Mouse (Mus musculus) mesoderm, embryonic 11.5 days (tissue): ENCODE measurements around the gene Txnrd2.

Source experiments
- DNase-seq: peaks from one replicate; pipeline ENCODE4 v3.0.0-alpha.2; 2012; ENCODE audit warnings: low read depth, low spot score

Txnrd2 gene

DNA sequence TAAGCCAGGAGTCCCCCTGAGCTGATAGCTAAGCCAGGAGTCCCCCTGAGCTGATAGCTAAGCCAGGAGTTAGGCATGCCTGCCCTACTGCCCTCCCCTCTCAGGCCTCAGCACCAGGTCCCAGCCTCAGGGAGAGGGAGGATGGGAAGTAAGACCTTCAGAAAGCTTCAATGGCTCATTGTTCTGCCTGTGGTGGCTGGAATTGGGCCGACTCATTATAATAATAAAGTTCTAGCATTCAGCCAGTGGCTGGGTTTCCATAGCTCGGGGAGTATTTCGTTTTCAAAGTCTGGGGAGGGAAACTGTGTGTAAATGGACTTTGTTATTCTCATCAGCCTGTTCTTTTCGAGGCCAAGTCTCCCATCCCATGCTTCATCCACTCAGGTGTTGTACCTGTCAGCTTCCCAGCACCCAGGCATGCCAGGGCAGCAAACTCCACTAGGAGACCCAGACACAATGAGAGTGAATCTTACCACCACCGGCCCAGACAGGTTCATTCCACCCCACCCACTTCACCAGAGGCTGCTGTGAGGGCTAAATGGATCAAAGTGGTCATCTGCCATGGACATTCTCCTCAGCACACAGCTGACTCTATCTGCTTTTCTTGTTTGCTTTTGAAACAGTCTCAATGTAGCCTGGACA, 58.7 kb downstream of the Txnrd2 start:
- no peak for DNase-seq

DNA sequence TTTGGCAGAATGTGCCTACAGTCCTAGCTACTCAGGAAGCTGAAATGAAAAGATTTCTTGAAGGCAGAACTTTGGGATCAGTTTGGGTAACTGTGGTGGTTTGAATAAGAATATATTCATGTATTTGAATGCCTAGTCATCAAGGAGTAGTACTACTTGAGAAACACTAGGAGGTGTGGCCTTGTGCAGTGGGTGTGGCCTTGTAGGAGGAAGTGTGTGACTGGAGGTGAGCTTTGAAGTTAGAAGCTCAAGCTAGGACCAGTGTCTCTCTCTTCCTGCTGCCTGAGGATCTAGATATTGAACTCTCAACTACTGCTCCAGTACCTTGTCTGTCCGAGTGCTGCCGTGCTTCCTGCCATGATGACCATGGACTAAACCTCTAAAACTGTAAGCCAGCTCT, 59.9 kb downstream of the Txnrd2 start:
- DNase-seq, result no peak

DNA sequence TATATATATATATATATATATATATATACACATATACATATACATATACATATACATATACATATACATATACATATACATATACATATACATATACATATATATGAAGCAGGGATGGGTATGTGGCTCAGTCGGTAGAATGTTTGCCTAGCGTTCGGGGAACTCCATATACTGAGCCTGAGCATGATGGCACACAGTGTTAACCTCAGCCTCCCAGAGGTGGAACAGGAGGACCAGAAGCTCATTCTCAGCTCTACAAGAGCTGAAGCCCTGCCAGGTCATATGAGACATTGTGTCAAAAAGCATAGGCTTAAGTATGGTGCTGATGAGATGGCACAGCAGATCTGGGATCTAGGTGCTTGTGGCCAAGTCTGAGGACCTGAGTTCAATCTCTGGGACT, 64.1 kb downstream of the Txnrd2 start:
- DNase-seq, result no peak

DNA sequence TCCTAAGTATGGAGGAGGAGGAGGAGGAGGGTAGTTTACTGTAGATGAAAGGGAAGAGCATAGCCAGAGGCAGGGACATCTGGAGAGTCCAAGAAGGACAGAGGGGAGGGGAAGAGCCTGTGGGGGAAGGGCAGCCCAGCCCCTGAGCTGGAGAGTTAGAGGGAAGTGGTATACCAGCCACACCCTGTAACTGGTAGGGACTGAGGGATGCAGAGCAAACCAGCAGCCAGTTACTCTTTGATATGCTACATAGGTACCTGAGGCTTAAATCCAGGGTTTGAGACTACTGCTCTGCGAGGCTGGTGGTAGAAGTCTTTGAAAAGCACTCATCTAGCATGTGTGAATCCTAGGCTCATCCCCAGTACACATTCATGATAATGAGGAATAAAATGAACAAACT, 64.7 kb downstream of the Txnrd2 start:
- DNase-seq, result no peak

DNA sequence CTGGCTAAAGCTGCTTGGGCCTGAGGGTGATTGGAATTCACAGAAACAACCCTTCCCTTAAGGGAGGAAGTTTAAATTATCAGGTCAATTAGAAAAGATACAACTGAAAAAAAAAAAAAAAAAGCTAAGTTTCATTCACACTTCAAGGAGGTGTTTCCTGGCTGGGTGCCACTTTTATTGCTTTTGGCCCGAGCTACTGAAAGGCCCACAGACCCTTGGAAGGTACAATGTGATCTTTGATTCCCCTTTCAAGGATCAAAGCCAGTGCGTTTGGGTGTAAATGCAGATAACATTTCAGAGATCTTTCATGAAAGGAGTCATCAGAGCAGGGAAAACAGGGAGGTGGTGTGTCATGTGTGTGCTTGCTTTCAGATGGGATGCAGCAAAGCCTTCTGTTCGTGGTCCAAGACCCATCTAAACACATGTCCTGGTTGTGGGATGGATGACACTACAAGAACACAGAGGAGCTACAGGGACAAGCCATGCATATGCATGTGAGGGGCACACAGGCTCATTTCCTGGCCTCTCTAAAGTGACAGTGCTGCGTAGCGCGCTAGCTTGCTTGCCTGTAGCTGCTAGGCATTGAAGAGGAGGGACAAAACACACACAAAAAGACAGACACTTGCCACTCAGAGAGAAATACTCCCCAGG, 71.8 kb downstream of the Txnrd2 start:
- DNase-seq, result no peak

DNA sequence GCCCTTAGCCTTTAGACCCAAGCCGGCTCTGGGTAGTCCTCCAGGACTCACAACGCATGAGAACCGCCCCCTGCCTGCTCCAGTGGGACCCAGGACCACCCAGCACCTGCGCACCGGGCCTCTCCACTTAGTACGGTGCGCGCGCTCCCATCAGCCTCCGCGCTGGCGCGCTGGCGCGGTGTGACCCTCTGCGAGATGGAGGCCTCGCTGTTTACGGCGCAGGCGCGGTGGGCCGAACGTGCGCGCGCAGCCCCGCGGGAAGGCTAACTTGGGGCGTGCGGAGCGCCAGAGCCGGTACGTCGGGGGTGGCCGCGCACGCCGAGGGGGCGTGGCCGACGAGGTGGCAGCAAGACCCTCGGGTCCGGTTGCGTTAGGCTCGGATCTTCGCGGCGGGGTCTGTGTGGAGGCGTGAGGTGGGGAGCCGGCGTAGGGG, 72.4 kb downstream of the Txnrd2 start, which contains the start of the genes Gnb1l and Rtl10:
Gene Gnb1l (plus strand): TSS at position 156 of the 433 bp plus-strand sequence.
Gene Rtl10 (plus strand): TSS at position 344 of the 433 bp plus-strand sequence.
- peak; percentile 97 for DNase-seq

DNA sequence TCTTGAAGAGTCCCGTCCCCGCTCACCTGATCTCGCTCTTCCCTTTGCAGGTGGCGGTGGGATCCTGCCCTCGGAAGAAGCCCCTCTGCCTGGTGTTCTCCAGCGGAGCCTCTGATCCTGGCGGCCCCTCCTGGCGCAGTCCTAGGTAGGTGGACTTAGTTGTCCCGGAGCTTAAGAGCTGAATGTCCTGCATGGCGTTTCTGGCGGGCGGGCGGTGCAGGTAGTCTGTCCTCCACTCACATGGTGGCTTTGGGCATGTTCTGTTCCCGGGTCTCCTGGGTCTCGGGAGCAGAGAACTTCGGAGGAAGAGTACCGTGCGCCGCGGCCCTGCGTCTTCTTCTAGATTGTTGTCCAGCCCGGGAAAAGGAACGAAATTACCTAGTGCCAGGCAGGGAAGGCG, 72.8 kb downstream of the Txnrd2 start:
- DNase-seq, result no peak

DNA sequence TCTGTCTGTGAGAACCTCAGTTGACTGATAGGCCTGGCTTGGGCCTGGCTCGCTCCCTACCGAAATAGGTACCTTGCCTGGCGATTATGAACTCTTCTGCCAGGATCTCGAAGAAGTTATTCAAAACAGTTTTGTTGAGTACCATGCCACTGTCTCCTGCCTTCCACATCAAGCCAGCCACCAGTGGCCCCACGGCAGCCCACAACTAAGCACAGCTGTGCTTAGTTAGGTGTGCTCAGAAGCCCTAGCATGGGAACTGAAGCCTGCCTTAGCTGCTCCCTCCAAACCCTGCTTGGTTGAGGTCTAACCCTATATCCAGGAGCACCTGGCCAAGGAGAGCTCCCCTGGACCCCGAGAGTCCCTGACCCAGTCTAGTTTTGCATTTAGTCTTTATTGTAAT, 75.3 kb downstream of the Txnrd2 start:
- no peak for DNase-seq

DNA sequence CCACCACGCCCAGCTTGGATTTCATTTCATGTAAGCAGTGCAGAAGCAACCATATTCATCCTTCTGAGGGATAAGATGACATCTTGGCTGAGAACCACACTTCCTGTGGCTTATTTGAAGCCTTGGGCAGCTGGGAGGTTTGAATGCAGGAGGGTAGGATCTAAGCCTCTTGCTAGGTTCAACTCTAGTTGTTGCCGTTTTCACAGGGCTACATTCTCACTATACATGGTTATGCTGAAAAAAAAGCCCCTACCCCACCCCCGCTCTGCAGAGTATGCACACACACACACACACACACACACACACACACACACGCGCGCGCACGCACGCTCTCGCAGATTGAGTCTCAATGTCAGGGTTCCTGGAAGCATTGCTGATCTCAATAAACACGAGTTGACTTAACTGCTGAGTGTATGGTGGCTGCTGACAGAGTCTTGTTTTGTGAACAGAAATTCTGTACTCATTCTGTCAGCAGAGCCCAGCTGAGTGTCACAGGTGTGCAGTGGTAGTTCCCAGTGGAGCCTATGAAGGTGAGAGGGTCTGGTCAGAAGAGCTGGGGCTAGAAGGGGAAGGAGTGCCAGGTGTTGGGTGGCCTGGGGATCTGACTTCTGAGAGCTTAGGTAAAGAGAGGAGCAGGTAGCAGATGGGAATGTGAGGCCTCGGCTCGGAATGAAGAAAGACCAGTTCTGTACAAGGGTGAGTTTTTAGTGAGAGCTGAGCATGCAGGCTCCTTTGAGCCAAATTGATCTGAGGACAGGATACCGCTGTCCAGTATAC, 77.6 kb downstream of the Txnrd2 start:
- DNase-seq, result no peak

DNA sequence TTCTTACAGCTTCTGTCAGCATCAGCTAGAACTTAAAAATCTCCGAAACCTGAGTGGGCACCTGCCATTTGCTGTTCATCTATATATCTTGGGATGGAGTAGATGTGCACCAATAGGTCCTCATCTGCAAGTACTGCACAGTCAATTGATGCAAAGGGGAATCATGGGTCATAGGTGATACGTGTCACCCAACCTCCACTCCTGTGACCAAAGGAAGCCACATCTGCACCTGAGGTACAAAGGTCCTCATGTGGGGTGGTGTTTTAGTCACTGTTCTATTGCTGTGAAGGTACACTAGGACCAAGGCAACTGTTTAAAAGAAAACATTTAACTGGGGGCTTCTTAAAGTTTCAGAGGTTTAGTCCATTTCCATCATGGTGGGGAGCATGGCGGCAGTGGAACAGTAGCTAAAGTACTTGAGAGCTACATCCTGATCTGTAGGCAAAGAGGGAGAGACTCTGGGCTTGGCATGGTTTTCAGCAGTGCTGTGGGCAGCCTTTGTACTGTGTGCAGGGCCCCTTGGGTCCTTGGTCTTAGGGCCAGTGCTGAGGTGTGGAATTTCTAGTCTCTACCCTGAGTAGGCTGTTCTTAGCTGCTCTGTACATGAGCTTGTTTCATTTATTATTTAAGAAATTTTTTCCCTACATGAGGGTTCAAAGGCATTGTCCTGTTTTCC, 80.5 kb downstream of the Txnrd2 start:
- no peak for DNase-seq

DNA sequence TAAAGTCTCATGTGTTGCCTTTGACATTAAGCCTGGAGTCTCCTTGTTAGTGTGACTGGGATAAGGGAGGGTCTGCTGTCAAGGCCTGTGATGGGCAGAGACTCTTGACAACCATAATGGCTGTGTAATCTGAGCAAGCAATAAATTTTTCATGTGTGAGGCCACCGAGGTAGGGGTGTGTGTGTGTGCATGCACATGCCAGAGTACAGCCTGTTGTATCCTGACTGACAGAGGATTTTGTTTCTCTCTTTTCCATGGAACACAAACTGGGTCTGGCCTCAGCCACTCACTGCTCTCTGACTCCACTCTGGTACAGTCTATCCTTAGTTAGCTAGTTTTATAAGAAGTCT, 81.0 kb downstream of the Txnrd2 start:
- no peak for DNase-seq

DNA sequence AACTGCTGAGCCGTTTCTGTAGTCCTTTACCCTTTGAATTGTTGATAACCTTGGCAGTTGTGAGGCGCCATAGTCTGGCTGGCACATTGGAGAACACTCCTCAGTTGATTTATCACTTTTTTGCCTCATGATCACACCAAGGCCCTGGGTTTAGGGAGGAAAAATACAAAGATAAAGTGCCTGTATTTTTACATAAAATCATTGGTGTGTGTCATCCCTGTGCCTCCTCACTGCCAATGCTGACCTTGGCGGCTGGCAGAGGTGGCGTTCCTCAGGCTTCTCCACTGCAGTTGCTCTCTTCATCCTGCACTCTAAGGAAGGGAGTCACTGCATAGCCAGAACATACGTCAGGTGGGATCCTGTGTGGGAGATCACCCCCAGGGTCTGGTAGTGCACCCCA, 85.6 kb downstream of the Txnrd2 start:
- no peak for DNase-seq

DNA sequence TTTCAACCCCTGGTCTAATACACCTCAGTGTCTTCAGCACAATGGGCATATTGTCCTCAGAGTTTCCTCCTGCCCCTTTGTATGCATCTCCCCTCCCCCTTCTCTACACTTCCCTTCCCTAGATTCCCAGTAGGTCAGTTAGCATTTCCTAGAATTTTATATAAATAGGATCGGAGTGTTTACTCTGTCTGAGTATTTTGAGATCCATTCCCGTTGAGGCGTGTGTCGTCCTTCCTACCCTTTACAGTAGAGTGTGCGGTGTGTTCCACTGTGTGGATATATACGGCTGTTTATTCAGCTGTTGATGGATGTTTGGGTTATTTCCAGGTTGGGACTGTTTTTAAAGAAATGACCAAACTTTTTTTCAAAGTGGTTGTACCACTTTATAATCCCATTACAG, 87.3 kb downstream of the Txnrd2 start:
- DNase-seq, result no peak

DNA sequence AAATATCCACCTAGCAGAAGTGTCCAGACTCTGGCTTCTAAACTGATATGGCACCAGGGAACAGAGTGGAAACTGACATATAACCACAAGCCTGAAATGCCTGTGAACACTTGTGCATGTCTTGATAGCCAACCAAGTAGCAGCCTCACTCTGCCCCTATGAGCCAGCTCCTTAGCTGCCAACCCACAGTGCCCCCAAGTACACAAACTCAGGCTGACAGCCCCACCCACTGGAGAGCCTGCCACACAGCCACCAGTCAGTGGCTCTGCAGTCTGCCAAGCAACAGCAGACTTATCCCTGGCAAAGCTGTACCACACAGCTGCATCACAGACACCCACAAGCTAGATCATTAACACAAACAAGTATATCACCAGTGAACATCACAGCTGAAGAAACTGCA, 91.9 kb downstream of the Txnrd2 start:
- DNase-seq, result no peak

DNA sequence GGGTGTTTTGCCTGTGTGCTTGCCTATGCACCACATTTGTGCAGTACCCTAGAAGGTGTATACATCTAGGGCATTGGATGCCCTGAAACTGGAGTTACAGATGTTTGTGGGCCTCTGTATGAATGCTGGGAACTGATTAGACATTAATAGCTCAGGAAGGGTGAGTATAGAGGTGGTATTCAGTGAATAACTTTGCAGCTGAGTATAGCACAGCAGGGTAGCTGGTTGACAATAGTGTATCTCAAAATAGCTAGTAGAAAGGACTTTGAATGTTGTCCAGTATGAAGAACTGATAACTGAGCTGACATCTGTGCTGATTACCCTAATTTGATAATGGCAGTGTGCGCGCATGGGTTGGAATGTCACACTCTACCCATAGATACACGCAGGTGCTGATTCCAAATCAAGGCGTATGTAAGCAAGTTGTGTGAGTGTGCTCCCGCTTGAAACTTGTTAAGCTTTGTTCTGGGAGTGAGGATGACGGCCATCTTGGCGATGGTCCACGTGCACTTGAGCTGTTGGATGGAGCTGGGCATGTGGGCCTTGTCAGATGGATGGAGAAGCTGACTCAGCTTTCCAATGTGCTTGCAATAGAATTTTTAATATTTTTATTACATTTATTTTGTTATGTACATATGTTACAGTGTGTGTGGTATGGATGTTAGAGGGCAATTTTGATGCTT, 97.5 kb downstream of the Txnrd2 start:
- no peak for DNase-seq

DNA sequence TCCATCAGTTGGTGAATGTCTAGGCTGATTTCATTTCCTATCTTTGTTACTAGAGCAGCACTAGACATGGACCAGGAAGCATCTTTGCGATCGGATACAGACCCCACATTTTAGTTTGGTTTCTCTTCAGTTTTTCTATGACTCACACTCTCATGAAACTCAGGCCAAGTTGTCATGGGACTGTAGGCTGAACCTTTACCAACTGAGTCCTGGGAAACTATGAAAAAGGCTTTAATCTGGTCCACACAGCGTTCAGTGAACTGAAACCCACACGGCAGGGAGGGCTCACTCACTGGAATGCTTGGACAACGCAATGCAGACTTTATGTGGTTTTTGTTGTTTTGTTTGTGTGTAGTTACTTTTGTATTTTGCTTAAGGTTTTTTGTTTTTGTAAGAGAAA, 102.5 kb downstream of the Txnrd2 start:
- DNase-seq, result no peak
